Mouse (Mus musculus) CD4-positive, CD25-positive, alpha-beta regulatory T cell, adult 2 months (primary cell): ENCODE data around the gene Crot.
"Not testable (repeated sequence)": the region's sequence is repeated elsewhere in the genome, so short reads cannot be mapped to it uniquely, and the experiment has no call there.

Source experiments
- DNase-seq: peaks from one replicate; pipeline ENCODE4 v3.0.0-alpha.2; 2012; ENCODE audit warnings: low read depth, low spot score

Crot gene

GRCm38 (mm10) chr5:8996686-8997512 lies at the start of gene Crot:
Gene Crot (minus strand): TSS chr5:8997324.
- DNase-seq, result peak; percentile 83

- DNase-seq, result no peak
These were observed 48.8 kb upstream of the Crot start for GRCm38 (mm10) chr5:9045904-9046303.

- no peak for DNase-seq
These were observed 47.7 kb upstream of the Crot start for GRCm38 (mm10) chr5:9044821-9045220.

GRCm38 (mm10) chr5:9043582-9044267 lies 46.6 kb upstream of the Crot start:
- DNase-seq, result no peak

DNA sequence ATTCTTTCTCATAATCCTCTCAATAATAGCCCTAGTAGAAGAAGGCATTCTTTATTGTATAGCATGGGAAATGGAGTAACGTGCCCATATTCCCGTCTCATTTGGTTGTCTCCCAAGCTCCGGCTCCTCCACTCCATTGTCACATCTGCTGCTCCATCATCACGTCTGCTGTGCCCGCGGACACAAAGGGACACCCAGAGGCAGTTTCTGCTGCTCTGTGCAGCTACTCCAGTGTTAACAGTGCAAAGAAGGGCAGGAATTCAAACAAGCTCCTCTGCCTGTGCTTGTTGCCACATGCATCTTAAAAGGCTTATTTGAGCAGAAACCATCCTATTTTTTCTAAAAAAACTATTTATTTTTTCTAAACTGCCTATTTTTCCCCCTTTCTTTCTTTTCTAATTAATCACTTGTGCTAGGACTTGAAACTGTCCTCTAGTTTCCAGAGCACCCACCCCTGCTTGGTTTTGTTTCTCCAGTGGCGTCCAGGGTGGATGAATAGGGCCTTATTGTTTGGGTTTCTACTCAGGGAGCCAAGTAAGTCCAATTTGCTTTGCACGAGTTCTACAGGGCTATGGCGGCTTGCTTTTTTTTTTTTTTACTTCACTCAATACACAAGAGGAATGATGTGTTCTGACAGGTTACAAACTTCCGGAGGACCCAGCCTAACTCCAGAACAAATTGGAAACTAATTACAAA lies 45.7 kb upstream of the Crot start:
- no peak for DNase-seq

DNA sequence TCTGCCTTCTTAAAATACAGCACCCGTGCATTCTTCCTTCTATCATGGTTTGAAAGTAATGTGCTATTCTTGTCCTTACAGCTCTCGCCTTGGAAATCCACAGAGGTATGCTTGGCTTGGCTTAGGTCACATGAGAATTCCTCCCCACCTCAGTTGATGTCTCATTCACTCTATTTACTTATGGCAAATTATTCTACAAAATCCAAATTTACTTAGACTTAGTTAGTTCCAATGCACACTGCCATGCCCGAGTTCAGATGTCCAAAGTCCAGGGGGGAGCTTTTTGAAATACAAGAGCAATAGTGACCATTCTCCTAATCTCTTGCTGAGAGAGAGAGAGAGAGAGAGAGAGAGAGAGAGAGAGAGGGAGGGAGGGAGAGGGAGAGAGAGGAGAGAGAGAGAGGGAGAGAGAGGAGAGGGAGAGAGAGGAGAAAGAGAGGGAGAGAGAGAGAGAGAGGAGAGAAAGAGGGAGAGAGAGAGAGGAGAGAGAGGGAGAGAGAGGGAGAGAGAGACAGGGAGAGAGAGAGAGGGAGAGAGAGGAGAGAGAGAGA lies 43.6 kb upstream of the Crot start:
- no peak for DNase-seq

DNA sequence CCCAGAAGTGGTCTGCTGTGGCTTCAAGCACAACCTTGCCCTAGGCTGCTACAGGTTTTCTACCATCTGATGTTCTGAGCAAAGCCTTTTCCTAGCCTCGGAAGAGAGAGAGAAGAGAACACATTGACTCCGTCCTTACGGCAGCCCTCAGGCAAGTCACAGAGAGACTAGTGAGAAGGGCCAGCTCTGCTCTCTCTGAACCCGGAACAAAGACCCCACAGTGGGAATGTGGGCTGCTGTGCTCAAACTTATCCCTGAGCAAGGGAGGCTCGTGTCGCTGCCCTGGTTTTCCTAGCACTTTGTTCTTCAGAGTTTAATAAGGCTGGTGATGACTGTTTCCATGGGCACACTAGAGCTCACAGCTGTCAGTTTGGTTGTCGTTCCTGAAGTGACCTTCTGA lies 42.9 kb upstream of the Crot start:
- no peak for DNase-seq

GRCm38 (mm10) chr5:9037292-9037691 lies 40.2 kb upstream of the Crot start:
- no peak for DNase-seq

GRCm38 (mm10) chr5:9035457-9035856 lies 38.3 kb upstream of the Crot start:
- no peak for DNase-seq

GRCm38 (mm10) chr5:9034535-9034934 lies 37.4 kb upstream of the Crot start:
- no peak for DNase-seq

- DNase-seq, result no peak
These were observed 36.7 kb upstream of the Crot start for GRCm38 (mm10) chr5:9033843-9034242.

- DNase-seq, result no peak
These were observed 35.5 kb upstream of the Crot start for GRCm38 (mm10) chr5:9032641-9033040.

DNA sequence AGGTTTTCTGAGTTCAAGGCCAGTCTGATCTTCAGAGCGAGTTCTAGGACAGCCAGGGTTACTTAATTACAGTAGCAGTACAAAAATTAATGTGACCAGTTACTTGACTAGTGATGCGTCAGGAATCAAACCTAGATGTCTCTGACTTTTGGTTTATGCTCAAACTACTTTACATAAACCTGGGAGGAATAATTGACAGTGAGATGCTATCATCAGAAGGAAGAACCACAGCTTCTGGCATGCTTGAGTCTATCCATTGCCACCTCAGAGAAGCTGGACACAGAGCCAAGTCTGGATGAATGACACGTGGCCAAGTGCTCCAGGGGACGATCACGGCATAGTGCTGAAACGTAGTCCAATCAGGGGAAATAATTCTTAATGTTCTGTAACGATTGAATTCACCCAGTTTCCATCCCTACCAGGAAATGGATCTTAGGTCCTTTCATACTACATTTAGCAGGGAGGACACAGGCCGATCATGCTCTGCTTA lies 35.0 kb upstream of the Crot start:
- DNase-seq, result no peak

GRCm38 (mm10) chr5:9028266-9028841 lies 31.2 kb upstream of the Crot start:
- DNase-seq, result no peak

GRCm38 (mm10) chr5:9015352-9015751 lies 18.2 kb upstream of the Crot start:
- peak; percentile 29 for DNase-seq

DNA sequence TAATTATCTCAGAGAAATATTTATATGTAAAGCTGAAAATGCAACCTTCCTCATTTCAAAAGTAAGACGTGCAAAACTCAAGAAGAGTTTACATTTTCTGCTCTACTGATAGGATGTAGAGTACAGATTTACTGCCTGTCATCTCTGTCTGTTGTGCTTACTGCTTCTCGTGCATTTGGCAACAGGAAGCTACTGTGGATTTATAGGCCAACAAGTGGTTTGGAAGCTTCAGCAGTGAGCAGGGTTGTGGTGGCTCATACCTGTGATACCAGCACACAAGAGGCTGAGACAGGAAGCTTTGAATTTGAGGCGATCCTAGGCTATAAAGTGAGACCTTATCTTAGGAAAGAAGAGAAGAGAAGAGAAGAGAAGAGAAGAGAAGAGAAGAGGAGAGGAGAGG lies 17.6 kb upstream of the Crot start:
- peak; percentile 28 for DNase-seq

- DNase-seq, result no peak
These were observed 14.2 kb upstream of the Crot start for GRCm38 (mm10) chr5:9011374-9011773.

GRCm38 (mm10) chr5:9010166-9010565 lies 13.0 kb upstream of the Crot start:
- no peak for DNase-seq

DNA sequence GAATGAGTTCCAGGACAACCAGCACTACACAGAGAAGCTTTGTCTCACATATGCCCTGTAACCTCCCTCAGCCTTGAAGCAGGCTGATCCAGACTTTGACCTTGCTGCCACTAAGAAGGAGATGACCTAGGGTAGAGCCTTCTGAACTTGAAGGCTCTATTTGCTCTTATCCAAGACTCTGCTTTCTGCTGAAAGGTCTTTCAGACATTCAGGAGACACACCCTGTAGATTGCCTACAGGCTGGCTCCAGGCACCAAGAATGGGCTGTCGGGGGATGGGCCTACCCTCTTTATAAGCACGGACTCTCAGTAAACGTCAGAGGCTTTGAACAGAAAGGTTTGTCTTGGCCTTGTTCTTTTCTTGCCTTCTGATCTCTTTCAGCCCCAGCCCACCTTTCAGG lies 9.5 kb upstream of the Crot start:
- DNase-seq, result not testable (repeated sequence)

GRCm38 (mm10) chr5:9000006-9000405 lies 2.9 kb upstream of the Crot start:
- DNase-seq, result not testable (repeated sequence)

- DNase-seq, result no peak
These were observed 2.0 kb upstream of the Crot start for GRCm38 (mm10) chr5:8999108-8999507.

DNA sequence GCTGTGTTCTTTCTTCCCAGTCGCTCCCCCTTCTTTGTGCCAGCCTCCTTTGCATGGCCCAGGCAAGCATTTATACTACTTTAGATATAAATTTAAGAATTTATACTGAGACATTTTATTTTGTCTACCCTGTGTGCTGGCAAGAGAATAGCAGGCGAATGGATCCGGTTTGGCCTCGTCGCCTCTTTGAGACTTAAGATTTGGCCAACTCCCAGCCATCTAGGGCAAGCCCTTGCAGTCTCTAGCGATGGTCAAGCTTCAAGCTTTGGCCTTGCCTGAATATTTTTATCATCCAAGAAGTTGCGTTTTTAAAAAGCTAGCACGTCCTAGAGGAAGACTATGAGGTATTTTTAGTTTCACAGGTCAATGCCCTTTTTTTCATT lies 380 bp upstream of the Crot start:
- DNase-seq, result no peak
